Mouse (Mus musculus): ENCODE results near the gene Znrd1. TPM values are rescaled to one million over a fixed set of nuclear protein-coding genes. Genes with fewer than 3 reads are reported as not detected.

Znrd1 gene
- 42.6 and 42.9 TPM in 2 replicates for polyA plus RNA-seq (2012; rRNA removed)

GRCm38 (mm10) chr17:36957999-36958743, at the start of gene Znrd1, which contains the start of gene Znrd1as:
TSS of gene Znrd1 (minus strand) at chr17:36958559.
TSS of gene Znrd1as (plus strand) at chr17:36958592.

GRCm38 (mm10) chr17:37000863-37001262, 42.5 kb upstream of the Znrd1 start, which contains the start of gene Zfp57:
TSS of gene Zfp57 (plus strand) at chr17:37001163.

GRCm38 (mm10) chr17:36989437-36989836, 31.1 kb upstream of the Znrd1 start, which contains the start of gene H2-M5:
TSS of gene H2-M5 (minus strand) at chr17:36989537.

DNA sequence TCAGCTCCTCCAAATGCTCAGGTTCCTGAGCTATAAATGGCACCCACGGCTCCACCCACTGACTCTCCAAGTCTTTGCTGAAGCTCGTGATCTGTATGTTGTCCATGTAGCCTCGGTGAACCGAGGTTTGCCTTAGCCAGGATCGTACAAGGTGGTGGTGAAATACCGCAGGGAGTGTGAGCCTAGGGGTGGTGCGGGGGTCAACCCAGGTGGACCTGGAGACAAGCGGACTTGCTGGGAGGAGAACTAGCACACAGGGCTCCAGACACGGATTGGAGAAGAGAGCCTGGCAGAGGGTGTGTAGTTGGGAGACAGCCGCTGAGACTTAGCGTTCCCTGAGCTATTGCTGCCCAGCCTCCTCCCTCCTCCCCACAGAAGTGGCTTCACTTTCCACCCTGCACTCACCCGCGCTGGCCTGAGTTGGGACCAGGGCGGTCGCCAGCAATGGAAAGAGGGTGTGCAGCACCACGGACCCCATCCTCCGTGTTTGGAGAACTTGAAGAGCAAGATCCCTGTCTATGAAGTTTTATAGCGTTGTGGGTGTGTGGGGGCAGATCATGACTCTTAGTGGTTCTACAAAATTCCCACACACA, 23.0 kb upstream of the Znrd1 start, which contains the start of gene 2410137M14Rik:
TSS of gene 2410137M14Rik (minus strand) at position 17 of the 593 bp plus-strand sequence.

GRCm38 (mm10) chr17:36950981-36951947, 7.1 kb downstream of the Znrd1 start, which contains the start of gene Ppp1r11:
TSS of gene Ppp1r11 (minus strand) at chr17:36951741.

GRCm38 (mm10) chr17:36942791-36943471, 15.4 kb downstream of the Znrd1 start, which contains the start of gene Rnf39:
TSS of gene Rnf39 (plus strand) at chr17:36942918.

Other genes with a start within 250 kb of the Znrd1 start
- gene H2-M10.5, start 185.6 kb downstream of the Znrd1 start, polyA plus RNA-seq (2012; rRNA removed), result not detected in 2 replicates
- gene H2-M10.6, start 146.4 kb downstream of the Znrd1 start, polyA plus RNA-seq (2012; rRNA removed), result not detected in 2 replicates
- gene Trim26, start 121.4 kb downstream of the Znrd1 start, polyA plus RNA-seq (2012; rRNA removed), result 27.3 and 28.2 TPM in 2 replicates
- 0.43 and 3.0 TPM in 2 replicates for gene Trim15, start 91.3 kb downstream of the Znrd1 start, polyA plus RNA-seq (2012; rRNA removed)
- 0.05 TPM in 2 replicates for gene Trim10, start 89.0 kb downstream of the Znrd1 start, polyA plus RNA-seq (2012; rRNA removed)
- 0.15 and 0.21 TPM in 2 replicates for gene Trim40, start 68.4 kb downstream of the Znrd1 start, polyA plus RNA-seq (2012; rRNA removed)
- not detected in 2 replicates for gene Trim31, start 60.4 kb downstream of the Znrd1 start, polyA plus RNA-seq (2012; rRNA removed)
- 1.5 and 2.0 TPM in 2 replicates for gene Rnf39, start 15.6 kb downstream of the Znrd1 start, polyA plus RNA-seq (2012; rRNA removed)
- 154 and 160 TPM in 2 replicates for gene Ppp1r11, start 6.8 kb downstream of the Znrd1 start, polyA plus RNA-seq (2012; rRNA removed)
- gene Znrd1as, start within 50 bp of the Znrd1 start, polyA plus RNA-seq (2012; rRNA removed), result 4.1 and 4.6 TPM in 2 replicates
- gene 2410137M14Rik, start 22.7 kb upstream of the Znrd1 start, polyA plus RNA-seq (2012; rRNA removed), result 1.6 and 1.9 TPM in 2 replicates
- 13.8 and 14.5 TPM in 2 replicates for gene H2-M5, start 31.0 kb upstream of the Znrd1 start, polyA plus RNA-seq (2012; rRNA removed)
- gene Zfp57, start 42.6 kb upstream of the Znrd1 start, polyA plus RNA-seq (2012; rRNA removed), result 444 and 477 TPM in 2 replicates
- 0.08 and 0.11 TPM in 2 replicates for gene Mog, start 64.8 kb upstream of the Znrd1 start, polyA plus RNA-seq (2012; rRNA removed)
- 279 and 285 TPM in 2 replicates for gene Gabbr1, start 87.4 kb upstream of the Znrd1 start, polyA plus RNA-seq (2012; rRNA removed)
- not detected in 2 replicates for gene Olfr90, start 129.9 kb upstream of the Znrd1 start, polyA plus RNA-seq (2012; rRNA removed)
- not detected in 2 replicates for gene Olfr91, start 139.7 kb upstream of the Znrd1 start, polyA plus RNA-seq (2012; rRNA removed)
- gene Olfr92, start 161.5 kb upstream of the Znrd1 start, polyA plus RNA-seq (2012; rRNA removed), result not detected in 2 replicates
- gene Olfr93, start 202.9 kb upstream of the Znrd1 start, polyA plus RNA-seq (2012; rRNA removed), result not detected in 2 replicates
- gene Ubd, start 235.3 kb upstream of the Znrd1 start, polyA plus RNA-seq (2012; rRNA removed), result not detected in 2 replicates
- not detected in 2 replicates for gene Olfr94, start 242.4 kb upstream of the Znrd1 start, polyA plus RNA-seq (2012; rRNA removed)

Measured in central nervous system, embryonic 18 days (tissue).